Mouse (Mus musculus): Measurements from ENCODE around the gene Galnt6. TPM values are rescaled to one million over a fixed set of nuclear protein-coding genes. Genes with fewer than 3 reads are reported as not detected.

Galnt6 gene
- total RNA-seq (2023), result 8.6 and 15.0 TPM in 2 replicates

DNA sequence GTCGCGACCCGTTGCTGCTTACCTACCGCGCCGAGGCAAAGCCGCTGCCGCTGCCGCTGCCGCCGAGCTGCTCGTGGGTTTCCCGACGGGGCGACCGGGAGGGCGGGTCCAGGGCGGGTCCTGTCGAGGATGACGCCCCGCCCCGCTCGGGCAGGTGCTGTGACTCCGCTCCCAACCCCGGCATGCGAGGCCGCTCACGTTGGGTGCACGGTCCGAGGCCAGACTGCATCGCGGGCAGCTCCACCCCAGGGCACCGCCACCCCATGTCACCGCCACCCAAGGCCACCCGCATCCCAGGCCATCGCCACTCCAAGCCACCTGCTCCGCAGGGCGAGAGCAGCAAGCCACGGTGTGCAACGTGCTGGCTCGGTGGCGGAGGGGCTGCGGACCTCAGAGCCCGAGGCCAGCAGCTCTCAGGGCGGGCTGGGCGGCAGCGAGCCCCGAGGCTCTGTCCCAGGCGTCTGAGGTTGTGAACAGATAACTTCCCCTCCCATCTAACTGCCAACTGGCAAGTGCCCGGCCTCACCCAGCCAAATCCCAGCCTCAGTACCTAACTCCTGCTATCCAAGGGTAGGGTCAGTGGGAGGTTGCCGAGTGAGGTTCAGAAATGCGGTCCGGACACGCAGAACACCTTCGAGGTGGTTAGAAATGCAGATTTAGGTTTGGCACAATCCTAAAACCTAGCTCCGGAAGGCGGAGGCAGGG lies at the start of gene Galnt6:
TSS of gene Galnt6 (minus strand) at position 96 of the 705 bp plus-strand sequence.

DNA sequence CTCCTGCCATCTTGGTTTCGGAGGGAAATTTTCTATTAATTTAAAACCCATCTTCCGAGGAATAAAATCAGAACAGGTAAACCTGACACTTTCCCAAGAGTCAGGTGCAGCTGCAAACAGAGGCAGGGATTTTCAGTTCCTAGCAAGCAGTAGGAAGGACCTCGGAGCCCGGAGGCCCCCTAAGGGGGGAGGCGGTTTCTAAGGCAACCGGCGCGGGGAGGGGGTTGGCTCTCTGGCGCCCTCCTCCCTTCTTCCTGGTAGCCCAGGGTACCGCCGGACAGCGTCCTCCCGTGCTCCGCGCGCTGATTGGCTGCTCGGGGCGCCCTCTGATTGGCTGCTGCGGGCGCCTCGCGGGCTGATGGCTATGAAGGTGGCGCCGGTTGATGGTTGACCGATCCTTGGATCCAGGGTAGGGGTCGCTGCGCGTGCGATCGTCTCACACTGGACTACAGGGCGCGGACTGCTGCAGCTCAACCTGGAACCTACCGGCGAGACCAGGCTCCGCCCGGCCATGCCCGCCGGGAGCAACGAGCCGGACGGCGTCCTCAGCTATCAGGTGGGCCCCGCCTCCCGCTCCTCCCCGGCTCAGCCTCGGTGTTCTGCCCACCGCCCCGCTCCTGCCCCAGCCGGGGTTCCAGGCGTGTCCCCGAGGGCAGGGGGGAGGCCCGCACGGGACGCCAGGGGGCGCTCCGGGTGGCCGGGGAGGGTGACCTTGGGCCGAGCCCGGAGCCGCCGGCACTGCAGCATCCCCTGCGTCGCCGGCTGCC lies 32.4 kb upstream of the Galnt6 start, which contains the start of gene Slc4a8:
TSS of gene Slc4a8 (plus strand) at position 329 of the 767 bp plus-strand sequence.

GRCm38 (mm10) chr15:100687430-100687971 lies 41.7 kb downstream of the Galnt6 start, which contains the start of gene Cela1:
Cela1 (minus strand) TSS chr15:100687921.

DNA sequence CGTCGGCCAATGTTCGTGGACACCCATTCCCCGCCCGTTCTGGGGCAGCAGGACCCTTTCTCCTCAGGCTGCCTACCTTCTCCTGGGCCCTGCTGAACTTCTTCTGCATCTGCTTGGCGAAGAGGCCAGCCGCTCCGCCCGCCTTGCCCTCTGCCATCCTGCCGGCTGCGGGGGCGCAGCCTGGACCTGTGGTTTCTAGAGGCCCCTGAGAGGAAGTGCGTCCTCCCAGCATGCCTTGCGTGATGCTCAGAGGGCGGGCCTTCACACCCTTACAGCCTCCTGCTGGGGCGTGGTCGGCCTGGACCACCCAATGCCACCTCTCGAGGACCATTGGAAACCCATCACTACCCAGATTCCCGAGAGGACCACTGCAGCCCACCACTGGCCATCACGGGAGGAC lies 59.8 kb downstream of the Galnt6 start, which contains the start of gene Bin2:
TSS of gene Bin2 (minus strand) at position 217 of the 400 bp plus-strand sequence.

Other genes with a start within 250 kb of the Galnt6 start
- gene Csrnp2, start 233.9 kb downstream of the Galnt6 start, total RNA-seq (2023), result 0.79 and 1.2 TPM in 2 replicates
- 1.4 and 2.0 TPM in 2 replicates for gene Tfcp2, start 177.4 kb downstream of the Galnt6 start, total RNA-seq (2023)
- gene Pou6f1, start 129.4 kb downstream of the Galnt6 start, total RNA-seq (2023), result 0.76 and 1.1 TPM in 2 replicates
- gene Dazap2, start 114.0 kb downstream of the Galnt6 start, total RNA-seq (2023), result 477 and 549 TPM in 2 replicates
- 1.5 TPM in 2 replicates for gene Smagp, start 92.4 kb downstream of the Galnt6 start, total RNA-seq (2023)
- gene Bin2, start 59.8 kb downstream of the Galnt6 start, total RNA-seq (2023), result 217 and 248 TPM in 2 replicates
- not detected in 2 replicates for gene Cela1, start 41.5 kb downstream of the Galnt6 start, total RNA-seq (2023)
- gene Slc4a8, start 32.4 kb upstream of the Galnt6 start, total RNA-seq (2023), result 0.14 and 1.1 TPM in 2 replicates
- gene Scn8a, start 140.5 kb upstream of the Galnt6 start, total RNA-seq (2023), result not detected in 2 replicates